Mouse (Mus musculus) kidney, adult 9 months (tissue): ENCODE data around the gene Epdr1.
"Not testable (repeated sequence)": the region's sequence is repeated elsewhere in the genome, so short reads cannot be mapped to it uniquely, and the experiment has no call there.

Experiments used
- DNase-seq: peaks from one replicate; pipeline ENCODE4 v3.0.0; 2022

Gene Epdr1

DNA sequence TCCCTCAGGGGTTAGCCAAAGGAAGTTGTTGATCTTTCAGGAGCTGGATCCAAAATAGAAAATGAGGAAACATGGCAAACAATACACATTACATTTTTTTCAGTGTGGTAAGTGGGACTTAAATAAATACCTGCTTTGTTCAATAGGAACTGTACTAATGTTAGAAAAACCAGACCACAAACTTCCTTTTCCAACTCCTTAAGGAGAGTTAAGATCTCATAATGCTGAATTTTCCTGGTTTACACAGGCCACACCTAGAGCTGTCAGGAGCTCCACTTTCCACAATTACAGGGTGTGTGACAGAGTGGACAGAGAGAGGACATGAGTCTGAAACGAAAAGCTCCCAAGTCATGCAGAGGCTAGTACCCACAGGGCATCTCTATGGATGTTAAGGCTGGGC, 16.0 kb downstream of the Epdr1 start:
- DNase-seq = no peak

GRCm38 (mm10) chr13:19602531-19602930, 17.2 kb downstream of the Epdr1 start:
- no peak for DNase-seq

DNA sequence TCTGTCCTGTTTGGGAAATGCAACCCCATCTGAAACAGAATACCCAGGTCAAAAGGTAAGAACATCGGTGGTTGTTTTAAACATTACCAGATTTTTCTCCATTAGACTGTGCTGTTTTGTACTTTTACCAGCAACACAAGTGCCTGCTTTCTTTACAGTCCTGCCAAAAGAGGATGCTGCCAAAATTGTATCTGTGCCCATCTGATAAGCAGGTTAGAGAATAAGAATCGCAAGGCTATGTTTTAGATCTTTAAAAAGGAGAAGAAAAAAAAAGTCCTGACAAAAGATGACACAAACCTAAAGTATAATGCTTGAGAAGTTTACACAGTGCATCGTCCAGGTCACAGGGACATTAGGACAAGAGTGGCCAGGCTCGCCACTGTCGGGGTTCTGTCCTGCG, 20.5 kb downstream of the Epdr1 start:
- no peak for DNase-seq

GRCm38 (mm10) chr13:19595141-19595540, 24.6 kb downstream of the Epdr1 start:
- DNase-seq = no peak

DNA sequence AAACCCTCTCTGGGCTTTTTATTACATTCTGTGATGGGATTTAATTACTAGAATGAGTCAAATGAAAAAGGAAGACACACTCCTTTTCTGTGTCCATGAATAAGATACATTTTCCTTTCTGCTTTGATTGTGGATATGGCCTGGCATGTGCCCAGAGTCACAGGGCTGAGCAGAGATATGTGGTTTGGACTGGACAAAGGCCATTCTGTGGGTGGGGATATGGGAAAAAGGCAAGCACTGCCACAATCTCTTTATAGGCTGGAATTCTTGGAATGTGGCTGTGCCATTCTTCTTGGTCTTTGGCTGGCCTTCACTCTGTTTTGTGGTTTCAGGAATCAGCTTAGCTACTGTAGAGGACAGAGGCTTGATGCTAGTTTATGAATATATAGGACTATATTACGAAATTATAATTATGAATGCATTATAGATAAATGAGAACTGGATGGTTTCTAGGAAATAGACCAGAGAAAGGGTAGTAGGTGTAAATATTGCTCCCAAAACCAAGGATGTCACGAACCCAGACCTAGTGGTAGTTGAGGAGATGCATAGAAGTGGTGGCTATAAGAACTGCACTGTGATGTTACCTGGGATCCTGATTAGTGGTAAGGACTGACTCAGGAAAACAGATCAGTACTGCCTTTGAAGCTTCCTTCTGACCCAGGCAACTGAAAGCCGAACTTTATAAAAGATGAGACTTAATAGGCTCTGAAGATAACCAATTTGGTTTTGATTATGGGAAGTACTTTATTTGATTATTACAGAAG, 28.5 kb downstream of the Epdr1 start:
- DNase-seq = no peak

DNA sequence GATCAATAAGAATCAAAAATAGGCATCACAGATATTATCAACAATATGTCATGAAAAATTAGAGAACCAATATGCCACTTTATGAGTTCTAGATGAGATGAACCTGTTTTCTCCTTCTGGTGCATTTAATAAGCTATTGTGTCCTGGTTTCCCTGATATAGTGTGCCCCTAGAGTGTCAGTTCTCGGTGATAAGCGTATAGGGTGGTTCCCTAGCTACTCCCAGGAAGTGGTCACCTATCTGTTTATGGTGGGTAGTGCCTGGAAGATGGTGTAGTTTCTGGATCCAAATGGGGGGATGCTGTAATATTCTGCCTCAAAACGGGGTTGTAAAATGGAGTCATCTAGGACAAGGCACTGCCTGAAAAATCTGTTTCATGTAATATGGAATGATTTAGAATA, 43.8 kb downstream of the Epdr1 start:
- DNase-seq = no peak

GRCm38 (mm10) chr13:19574723-19575122, 45.0 kb downstream of the Epdr1 start:
- not testable (repeated sequence) for DNase-seq

GRCm38 (mm10) chr13:19570166-19570565, 49.6 kb downstream of the Epdr1 start:
- DNase-seq = peak; percentile 74

- peak; percentile 58 for DNase-seq
These were observed 57.2 kb downstream of the Epdr1 start for GRCm38 (mm10) chr13:19562510-19562909.

- DNase-seq = no peak
These were observed 64.3 kb downstream of the Epdr1 start for GRCm38 (mm10) chr13:19555391-19555790.
